Mouse (Mus musculus) spleen, adult 18-20 months (tissue): ENCODE data around the gene Sec63.

Source experiments
- DNase-seq, 2 experiments: peaks; one replicate each; pipeline ENCODE4 v3.0.0; 2022; ENCODE audit warnings: mixed read lengths in 2 of 2

Sec63 gene

GRCm38 (mm10) chr10:42863621-42864391 is 102.5 kb downstream of the Sec63 start:
- DNase-seq = peak in 1 of 2 experiments; percentile 28

GRCm38 (mm10) chr10:42864696-42865095 is 103.4 kb downstream of the Sec63 start:
- DNase-seq = no peak

- DNase-seq = no peak
Observed at GRCm38 (mm10) chr10:42868416-42868815, 107.1 kb downstream of the Sec63 start.

- DNase-seq = no peak
Observed at GRCm38 (mm10) chr10:42869467-42869866, 108.2 kb downstream of the Sec63 start.

GRCm38 (mm10) chr10:42872269-42873010 is 111.1 kb downstream of the Sec63 start:
- no peak for DNase-seq

- no peak for DNase-seq
Observed at GRCm38 (mm10) chr10:42873077-42873595, 111.8 kb downstream of the Sec63 start.

- DNase-seq = no peak
Observed at GRCm38 (mm10) chr10:42876172-42876571, 114.9 kb downstream of the Sec63 start.

GRCm38 (mm10) chr10:42879269-42879681 is 118.0 kb downstream of the Sec63 start:
- no peak for DNase-seq

GRCm38 (mm10) chr10:42879682-42880081 is 118.4 kb downstream of the Sec63 start:
- DNase-seq = no peak
